Mouse (Mus musculus): Measurements from ENCODE around the gene Megf9. TPM values are rescaled to one million over a fixed set of nuclear protein-coding genes. Genes with fewer than 3 reads are reported as not detected.

Megf9 gene
- polyA plus RNA-seq, 1 experiment from 2014 or later = 5.5 TPM

DNA sequence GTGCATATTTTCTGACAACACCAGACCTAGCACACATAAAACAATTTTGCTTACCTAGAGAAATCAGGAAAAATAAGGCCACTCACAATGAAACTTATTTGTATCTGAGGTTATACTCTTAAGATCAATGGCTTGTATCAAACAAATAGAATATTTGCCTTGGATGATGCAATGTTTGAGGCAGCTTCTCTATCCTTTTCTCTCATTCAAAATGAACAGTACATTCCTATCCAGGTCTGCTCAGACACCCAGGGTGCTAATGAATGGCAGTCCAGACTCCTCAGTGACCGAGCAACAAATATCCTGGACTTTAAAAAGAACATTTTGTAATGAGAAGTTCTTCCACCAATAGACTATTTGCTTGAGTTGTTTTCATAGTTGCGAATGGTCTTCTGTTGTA is 24.8 kb downstream of the Megf9 start:
- Histone ChIP-seq H3K27me3 (ENCODE audit: insufficient read depth, poor library complexity, severe bottlenecking) (no peaks in the 10 kb centered on the region), H3K27ac (no peak overlapping the region), H3K4me3 (no peak overlapping the region), H3K4me1 (no peaks in the 10 kb centered on the region), H3K36me3 (no peaks in the 10 kb centered on the region), H3K9me3 (no peaks in the 10 kb centered on the region)
- 89% methylated on average over 2 of the region's 2 CpGs for WGBS
- no peak for DNase-seq (ENCODE audit: low spot score)

DNA sequence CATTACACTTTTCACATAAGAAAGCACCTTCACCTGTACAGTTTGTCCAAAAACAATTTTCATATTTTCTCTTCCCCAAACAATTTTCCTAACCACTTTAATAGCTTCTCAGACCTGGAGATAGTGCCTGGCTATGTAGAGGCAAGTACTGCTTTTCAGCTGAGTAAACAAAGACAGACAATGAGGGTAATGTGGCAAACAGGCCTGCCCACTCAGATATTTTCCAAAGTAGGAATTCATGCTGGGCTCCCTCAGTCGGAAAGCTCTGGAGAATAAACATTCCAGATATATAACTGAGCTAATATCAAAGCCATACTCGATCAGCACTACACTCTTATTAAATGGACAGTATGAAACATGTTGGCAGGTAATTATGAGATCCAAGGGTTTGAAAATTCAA is 25.2 kb downstream of the Megf9 start:
- H3K4me1 ChIP-seq = no peaks in the 10 kb centered on the region
- H3K27ac ChIP-seq = no peak overlapping the region
- H3K36me3 ChIP-seq = no peaks in the 10 kb centered on the region
- no peak for DNase-seq (ENCODE audit: low spot score)
- 50% methylated on average over 2 of the region's 2 CpGs for WGBS
- H3K27me3 ChIP-seq (ENCODE audit: insufficient read depth, poor library complexity, severe bottlenecking) = no peaks in the 10 kb centered on the region
- no peaks in the 10 kb centered on the region for H3K9me3 ChIP-seq
- H3K4me3 ChIP-seq = no peak overlapping the region

- WGBS = 94% methylated on average over 1 of the region's 1 CpGs
- Histone ChIP-seq H3K4me1 (no peaks in the 10 kb centered on the region), H3K27ac (no peak overlapping the region), H3K36me3 (no peaks in the 10 kb centered on the region), H3K27me3 (ENCODE audit: insufficient read depth, poor library complexity, severe bottlenecking) (no peaks in the 10 kb centered on the region), H3K9me3 (no peaks in the 10 kb centered on the region), H3K4me3 (no peak overlapping the region)
- DNase-seq (ENCODE audit: low spot score) = no peak
These were observed 26.6 kb downstream of the Megf9 start for GRCm38 (mm10) chr4:70508207-70508606.

DNA sequence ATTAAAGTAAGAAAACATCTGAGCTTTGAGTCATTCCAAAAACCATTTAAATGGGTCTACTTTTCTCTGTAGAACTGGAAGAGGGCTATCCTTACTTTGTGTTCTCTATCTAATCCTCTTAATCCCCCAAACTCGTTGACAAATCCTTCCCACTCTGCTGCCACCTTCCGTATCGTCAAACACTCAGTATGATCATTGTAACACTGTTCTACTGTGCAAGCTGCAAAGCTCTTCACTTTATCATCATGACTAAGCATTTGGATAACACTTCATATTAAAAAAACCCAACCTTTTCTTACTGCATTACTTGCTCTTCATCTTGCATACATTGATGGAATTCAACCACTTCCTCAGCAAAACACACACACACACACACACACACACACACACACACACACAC is 28.8 kb downstream of the Megf9 start:
- Histone ChIP-seq H3K27ac (no peak overlapping the region), H3K4me3 (no peak overlapping the region), H3K27me3 (ENCODE audit: insufficient read depth, poor library complexity, severe bottlenecking) (no peaks in the 10 kb centered on the region), H3K4me1 (no peaks in the 10 kb centered on the region), H3K36me3 (no peaks in the 10 kb centered on the region), H3K9me3 (no peaks in the 10 kb centered on the region)
- 50% methylated on average over 3 of the region's 3 CpGs for WGBS
- DNase-seq (ENCODE audit: low spot score) = no peak

DNA sequence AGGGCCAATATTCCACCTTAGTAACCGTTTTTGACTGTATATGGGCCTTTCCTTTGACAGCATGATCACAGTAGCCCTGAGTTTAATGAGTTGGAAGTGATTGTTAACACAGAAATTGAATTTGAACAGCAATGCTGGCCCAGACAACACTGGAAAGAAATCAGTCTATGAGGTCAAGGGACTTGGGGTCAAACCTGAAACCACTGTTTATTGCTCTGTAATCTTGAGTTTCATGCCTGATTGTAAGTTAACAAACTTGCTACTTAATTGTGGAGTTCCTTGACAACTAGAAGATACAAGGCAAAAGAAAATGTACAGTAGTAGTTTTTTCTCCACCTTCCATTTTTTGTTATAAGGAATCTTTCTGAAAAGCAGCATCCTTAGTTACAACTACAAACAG is 31.0 kb downstream of the Megf9 start:
- no peak for DNase-seq (ENCODE audit: low spot score)
- WGBS = 70% methylated on average over 1 of the region's 1 CpGs

DNA sequence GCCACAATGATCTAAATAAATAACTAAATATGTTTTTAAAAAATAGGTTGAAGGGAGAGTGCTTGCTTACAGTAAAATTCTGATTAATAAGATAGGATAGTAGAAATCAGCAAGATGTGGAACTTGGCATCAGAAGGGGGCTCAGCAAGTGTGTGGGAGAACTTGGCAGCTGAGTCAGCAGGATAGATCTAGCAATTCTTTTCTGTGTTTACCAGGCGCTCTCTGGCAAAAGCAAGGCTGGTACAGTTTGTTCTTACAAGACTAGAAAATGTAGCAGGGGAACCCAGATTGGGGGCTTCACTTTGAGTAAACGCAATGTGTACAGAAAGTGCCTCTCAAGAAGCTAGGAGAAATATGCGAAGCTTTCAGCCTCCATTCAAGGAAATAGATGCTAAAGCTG is 35.5 kb downstream of the Megf9 start:
- WGBS = 84% methylated on average over 3 of the region's 3 CpGs
- H3K4me1 ChIP-seq = no peaks in the 10 kb centered on the region
- no peak overlapping the region for H3K27ac ChIP-seq
- DNase-seq (ENCODE audit: low spot score) = no peak
- no peaks in the 10 kb centered on the region for H3K36me3 ChIP-seq
- H3K4me3 ChIP-seq = no peak overlapping the region
- H3K27me3 ChIP-seq (ENCODE audit: insufficient read depth, poor library complexity, severe bottlenecking) = no peaks in the 10 kb centered on the region
- H3K9me3 ChIP-seq = no peaks in the 10 kb centered on the region

More for the DNA sequence above, 31.0 kb downstream of the Megf9 start:
- H3K27ac ChIP-seq = no peak overlapping the region
- no peaks in the 10 kb centered on the region for H3K36me3 ChIP-seq
- H3K27me3 ChIP-seq (ENCODE audit: insufficient read depth, poor library complexity, severe bottlenecking) = no peaks in the 10 kb centered on the region
- H3K4me3 ChIP-seq = no peak overlapping the region
- H3K4me1 ChIP-seq = no peaks in the 10 kb centered on the region
- no peaks in the 10 kb centered on the region for H3K9me3 ChIP-seq

DNA sequence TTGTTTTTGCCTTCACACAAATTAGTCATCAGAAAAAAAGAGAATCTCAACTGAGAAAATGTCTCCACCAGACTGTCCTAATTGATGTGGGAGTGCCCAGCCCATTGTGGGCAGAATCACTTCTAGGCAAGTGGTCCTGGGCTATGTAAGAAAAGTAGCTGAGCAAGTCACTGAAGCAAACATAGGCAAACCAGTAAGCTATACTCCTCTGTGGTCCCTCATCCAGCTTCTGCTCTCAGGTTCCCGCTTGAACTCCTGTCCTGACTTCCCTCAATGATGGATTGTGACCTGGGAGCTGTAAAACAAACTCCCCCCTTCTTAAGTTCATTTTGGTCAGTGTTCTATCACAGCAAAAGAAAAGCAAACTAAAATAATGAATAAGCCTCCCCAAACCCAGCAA is 37.8 kb downstream of the Megf9 start:
- Histone ChIP-seq H3K4me3 (no peak overlapping the region), H3K27ac (no peak overlapping the region), H3K9me3 (no peaks in the 10 kb centered on the region), H3K27me3 (ENCODE audit: insufficient read depth, poor library complexity, severe bottlenecking) (no peaks in the 10 kb centered on the region), H3K4me1 (no peaks in the 10 kb centered on the region), H3K36me3 (no peaks in the 10 kb centered on the region)
- DNase-seq (ENCODE audit: low spot score) = no peak
- 86% methylated on average over 1 of the region's 1 CpGs for WGBS

DNA sequence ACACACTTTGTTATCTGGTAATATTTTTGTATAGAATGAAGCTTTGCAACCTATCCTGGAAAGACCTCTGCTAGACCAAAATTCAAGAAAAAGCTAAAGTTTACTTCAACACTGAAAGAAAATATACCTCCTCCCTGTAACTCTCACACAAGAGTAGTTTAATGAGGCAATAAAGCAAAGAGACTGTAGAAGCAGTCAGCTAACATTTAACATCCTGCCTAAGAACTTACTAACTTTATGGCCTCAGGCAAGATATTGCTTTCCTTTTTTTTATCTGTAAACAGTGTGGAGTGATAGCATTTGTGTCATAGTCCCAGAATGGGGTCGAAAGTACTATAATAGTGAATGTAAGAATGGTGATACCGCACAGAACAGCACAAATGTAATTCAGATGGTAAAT is 45.0 kb downstream of the Megf9 start:
- no peak overlapping the region for H3K27ac ChIP-seq
- no peaks in the 10 kb centered on the region for H3K27me3 ChIP-seq (ENCODE audit: insufficient read depth, poor library complexity, severe bottlenecking)
- H3K9me3 ChIP-seq = no peaks in the 10 kb centered on the region
- H3K36me3 ChIP-seq = no peaks in the 10 kb centered on the region
- no peak overlapping the region for H3K4me3 ChIP-seq
- no peaks in the 10 kb centered on the region for H3K4me1 ChIP-seq
- DNase-seq (ENCODE audit: low spot score) = no peak
- 86% methylated on average over 2 of the region's 2 CpGs for WGBS

GRCm38 (mm10) chr4:70488415-70488814 is 46.4 kb downstream of the Megf9 start:
- Histone ChIP-seq H3K27me3 (ENCODE audit: insufficient read depth, poor library complexity, severe bottlenecking) (no peaks in the 10 kb centered on the region), H3K4me3 (no peak overlapping the region), H3K9me3 (no peaks in the 10 kb centered on the region), H3K27ac (no peak overlapping the region), H3K36me3 (no peaks in the 10 kb centered on the region), H3K4me1 (no peaks in the 10 kb centered on the region)
- WGBS = 80% methylated on average over 3 of the region's 3 CpGs
- no peak for DNase-seq (ENCODE audit: low spot score)

DNA sequence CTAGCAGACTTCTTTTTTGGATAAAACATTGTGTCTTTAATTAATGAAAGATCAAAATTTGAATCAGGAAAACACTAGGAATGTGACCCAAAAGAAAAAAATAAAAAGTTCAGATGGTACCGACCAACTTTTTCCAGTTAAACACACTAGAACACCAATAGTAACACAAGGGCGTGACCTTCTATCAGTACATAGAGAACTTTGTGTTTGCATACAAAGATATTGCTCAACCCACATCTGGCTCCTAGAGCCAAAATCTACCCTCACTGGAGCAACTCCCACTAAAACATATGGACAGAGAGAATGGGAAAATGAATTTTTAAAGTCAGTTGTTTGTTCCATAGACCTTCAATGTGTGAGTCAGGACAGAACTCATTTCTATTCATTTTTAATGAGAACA is 50.7 kb downstream of the Megf9 start:
- Histone ChIP-seq H3K9me3 (no peaks in the 10 kb centered on the region), H3K27me3 (ENCODE audit: insufficient read depth, poor library complexity, severe bottlenecking) (no peaks in the 10 kb centered on the region), H3K4me3 (no peak overlapping the region), H3K36me3 (no peaks in the 10 kb centered on the region), H3K27ac (no peak overlapping the region), H3K4me1 (no peaks in the 10 kb centered on the region)
- 78% methylated on average over 2 of the region's 2 CpGs for WGBS
- DNase-seq (ENCODE audit: low spot score) = no peak

DNA sequence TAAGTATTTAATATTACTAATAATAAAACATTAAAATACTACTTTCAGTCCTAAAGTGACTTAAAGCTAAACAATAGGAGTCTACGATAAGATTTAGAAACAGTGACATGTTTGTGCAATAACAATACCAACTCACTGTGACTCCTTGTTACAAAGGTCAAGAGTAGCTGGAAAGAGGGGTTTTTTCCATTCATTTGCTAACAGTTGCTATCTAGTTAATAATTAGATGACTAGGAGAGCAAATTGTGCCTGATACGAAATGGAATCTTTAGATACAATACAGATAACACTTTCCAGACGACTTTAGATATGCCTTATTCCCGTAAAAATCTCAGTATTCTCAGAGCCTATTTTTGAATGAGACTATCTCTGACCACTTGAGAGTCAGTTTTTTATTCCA is 52.9 kb downstream of the Megf9 start:
- no peaks in the 10 kb centered on the region for H3K27me3 ChIP-seq (ENCODE audit: insufficient read depth, poor library complexity, severe bottlenecking)
- H3K36me3 ChIP-seq = no peaks in the 10 kb centered on the region
- no peak overlapping the region for H3K4me3 ChIP-seq
- H3K4me1 ChIP-seq = no peaks in the 10 kb centered on the region
- no peaks in the 10 kb centered on the region for H3K9me3 ChIP-seq
- H3K27ac ChIP-seq = no peak overlapping the region
- 71% methylated on average over 4 of the region's 4 CpGs for WGBS
- DNase-seq (ENCODE audit: low spot score) = no peak

- Histone ChIP-seq H3K4me1 (no peaks in the 10 kb centered on the region), H3K27ac (no peak overlapping the region), H3K36me3 (no peaks in the 10 kb centered on the region), H3K9me3 (no peaks in the 10 kb centered on the region), H3K27me3 (ENCODE audit: insufficient read depth, poor library complexity, severe bottlenecking) (no peaks in the 10 kb centered on the region), H3K4me3 (no peak overlapping the region)
- 72% methylated on average over 2 of the region's 2 CpGs for WGBS
- no peak for DNase-seq (ENCODE audit: low spot score)
These were observed 63.4 kb downstream of the Megf9 start for GRCm38 (mm10) chr4:70471398-70471797.

DNA sequence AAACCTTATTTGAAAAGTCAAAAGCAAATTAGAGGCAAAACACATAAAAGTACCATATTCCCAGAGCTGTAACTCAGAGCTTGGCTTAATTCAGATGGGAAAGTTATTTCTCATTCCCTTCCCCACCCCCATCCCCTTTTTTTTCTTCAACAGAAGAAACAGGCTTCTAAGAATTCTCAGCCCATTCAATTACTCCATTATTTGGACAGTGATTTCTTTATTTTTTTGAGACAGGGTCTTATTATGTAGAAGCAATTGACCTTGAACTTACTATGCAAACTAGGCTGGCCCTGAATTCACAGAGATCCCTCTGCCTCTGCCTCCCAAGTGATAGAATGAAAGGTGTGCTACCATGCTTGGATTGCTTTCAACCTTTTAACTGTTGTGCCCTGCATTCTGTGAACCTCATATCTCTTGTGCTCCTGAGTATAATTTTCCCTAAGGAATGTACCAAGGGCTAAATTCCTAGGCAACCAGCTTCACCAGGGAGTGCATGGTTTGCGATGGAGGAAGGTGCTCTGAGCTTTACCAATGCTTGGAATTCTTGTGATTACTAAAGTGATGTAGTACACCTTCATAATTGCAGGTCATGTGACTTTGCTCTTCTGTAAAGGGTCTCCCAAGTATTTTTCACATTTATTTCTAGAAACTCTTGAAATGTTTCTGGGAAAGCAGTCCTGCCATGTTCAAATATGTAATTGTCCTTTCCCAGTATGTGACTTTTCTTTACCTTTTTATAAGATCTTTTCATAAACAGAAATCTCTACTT is 68.7 kb downstream of the Megf9 start:
- no peaks in the 10 kb centered on the region for H3K36me3 ChIP-seq
- no peaks in the 10 kb centered on the region for H3K9me3 ChIP-seq
- no peaks in the 10 kb centered on the region for H3K27me3 ChIP-seq (ENCODE audit: insufficient read depth, poor library complexity, severe bottlenecking)
- no peak overlapping the region for H3K27ac ChIP-seq
- no peaks in the 10 kb centered on the region for H3K4me1 ChIP-seq
- no peak for DNase-seq (ENCODE audit: low spot score)
- H3K4me3 ChIP-seq = no peak overlapping the region
- WGBS = 84% methylated on average over 1 of the region's 1 CpGs

DNA sequence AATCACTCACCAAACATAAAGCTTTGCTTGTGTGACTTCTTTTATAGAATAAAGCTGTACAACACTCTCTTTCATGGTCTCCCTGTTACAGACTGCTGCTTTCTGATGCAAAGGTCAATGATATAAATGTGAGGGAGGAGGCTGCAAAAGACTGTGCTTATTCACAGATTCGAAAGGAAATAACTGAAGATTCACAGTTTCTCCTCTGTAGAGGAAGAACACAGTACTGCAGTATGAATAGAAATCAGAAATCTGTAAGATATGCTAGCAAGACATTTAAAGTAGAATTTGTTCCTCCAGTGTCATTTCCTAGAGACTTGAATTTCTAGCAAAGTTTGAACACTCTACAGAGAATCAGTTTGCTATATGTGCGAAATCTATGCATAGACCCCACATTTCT is 71.5 kb downstream of the Megf9 start:
- Histone ChIP-seq H3K4me1 (no peaks in the 10 kb centered on the region), H3K4me3 (no peak overlapping the region), H3K27me3 (ENCODE audit: insufficient read depth, poor library complexity, severe bottlenecking) (no peaks in the 10 kb centered on the region), H3K27ac (no peak overlapping the region), H3K9me3 (no peaks in the 10 kb centered on the region), H3K36me3 (no peaks in the 10 kb centered on the region)
- WGBS = 79% methylated on average over 2 of the region's 2 CpGs
- DNase-seq (ENCODE audit: low spot score) = no peak
